Mouse (Mus musculus) ES-E14 (cell line): Measurements from ENCODE around the gene Foxl2. TPM values are rescaled to one million over a fixed set of nuclear protein-coding genes. Genes with fewer than 3 reads are reported as not detected.

Source experiments
- DNase-seq: peaks from one replicate; pipeline ENCODE4 v3.0.0-alpha.2; 2013; ENCODE audit warnings: low read depth, low spot score
- H3K27ac ChIP-seq: 2 replicates; pipeline ENCODE4 v1.5.1; 2012; ENCODE audit warnings: low read depth, mild to moderate bottlenecking, low read length, moderate library complexity, mixed read lengths; ENCODE audit not compliant: poor library complexity, insufficient read depth, severe bottlenecking
- H3K36me3 ChIP-seq: 2 replicates; pipeline ENCODE4 v1.6.1; 2012; ENCODE audit warnings: mild to moderate bottlenecking, low read length, moderate library complexity, mixed read lengths; ENCODE audit not compliant: control insufficient read depth, poor library complexity, insufficient read depth, severe bottlenecking
- H3K4me1 ChIP-seq, 2 experiments: fragments of 150-350 bp in 1 of 2; sonication (generic) in 1 of 2; 2 replicates each; pipeline ENCODE4 v1.6.1; 2012; ENCODE audit warnings: low read length in 2 of 2, mild to moderate bottlenecking in 1 of 2, mixed read lengths in 1 of 2; ENCODE audit not compliant: control insufficient read depth in 2 of 2, insufficient read depth in 2 of 2, poor library complexity in 1 of 2
- H3K4me3 ChIP-seq, 2 experiments: fragments of 150-350 bp in 1 of 2; sonication (generic) in 1 of 2; 2 replicates each; pipeline ENCODE4 v1.5.1; 2012; ENCODE audit warnings: low read length in 2 of 2, low read depth in 1 of 2, mild to moderate bottlenecking in 1 of 2, mixed read lengths in 1 of 2; ENCODE audit not compliant: insufficient read depth in 1 of 2, poor library complexity in 1 of 2, severe bottlenecking in 1 of 2
- H3K9ac ChIP-seq: 2 replicates; pipeline ENCODE4 v1.6.1; 2012; ENCODE audit warnings: low read depth, mild to moderate bottlenecking, low read length, mixed read lengths; ENCODE audit not compliant: poor library complexity, insufficient read depth, severe bottlenecking
- H3K9me3 ChIP-seq: fragments of 150-350 bp; sonication (generic); 2 replicates; pipeline ENCODE4 v1.6.1; 2012; ENCODE audit warnings: low read depth, mild to moderate bottlenecking, low read length; ENCODE audit not compliant: control insufficient read depth, insufficient read depth
- CHD2 ChIP-seq: IDR thresholded peaks from 2 replicates; pipeline ENCODE4 v1.6.1; 2014; ENCODE audit warnings: mild to moderate bottlenecking, low read depth, low read length, inconsistent platforms
- HCFC1 ChIP-seq: IDR thresholded peaks from 2 replicates; pipeline ENCODE4 v1.6.1; 2012; ENCODE audit warnings: low read length, inconsistent platforms, borderline replicate concordance; ENCODE audit not compliant: insufficient read depth
- MAFK ChIP-seq: IDR thresholded peaks from 2 replicates; pipeline ENCODE4 v1.6.1; 2014; ENCODE audit warnings: mild to moderate bottlenecking, low read depth, low read length, inconsistent platforms; ENCODE audit not compliant: insufficient read depth
- ZC3H11A ChIP-seq: IDR thresholded peaks from 2 replicates; pipeline ENCODE4 v1.6.1; 2012; ENCODE audit warnings: low read depth, mild to moderate bottlenecking, inconsistent platforms, low read length, borderline replicate concordance
- ZNF384 ChIP-seq: IDR thresholded peaks from 2 replicates; pipeline ENCODE4 v1.6.1; 2012; ENCODE audit warnings: low read depth, low read length, inconsistent platforms
- in situ Hi-C, 2 experiments: fragments of 600-800 bp; cut with MboI; formaldehyde crosslinking; loops; one replicate each; pipeline ENCODE4 v1.15.1; 2025; ENCODE audit warnings: low sequenced_read_pairs in 2 of 2, inconsistent platforms in 1 of 2; ENCODE audit not compliant: unreplicated experiment in 2 of 2
- total RNA-seq: library from RNA; depleted of rRNA; stranded (reverse); fragments of 300-350 nt; gene quantifications from 2 replicates; pipeline ENCODE4 v1.2.3, GENCODE M21; 2012; rRNA removed

Gene Foxl2
- total RNA-seq, 1 experiment: 0.36 TPM

DNA sequence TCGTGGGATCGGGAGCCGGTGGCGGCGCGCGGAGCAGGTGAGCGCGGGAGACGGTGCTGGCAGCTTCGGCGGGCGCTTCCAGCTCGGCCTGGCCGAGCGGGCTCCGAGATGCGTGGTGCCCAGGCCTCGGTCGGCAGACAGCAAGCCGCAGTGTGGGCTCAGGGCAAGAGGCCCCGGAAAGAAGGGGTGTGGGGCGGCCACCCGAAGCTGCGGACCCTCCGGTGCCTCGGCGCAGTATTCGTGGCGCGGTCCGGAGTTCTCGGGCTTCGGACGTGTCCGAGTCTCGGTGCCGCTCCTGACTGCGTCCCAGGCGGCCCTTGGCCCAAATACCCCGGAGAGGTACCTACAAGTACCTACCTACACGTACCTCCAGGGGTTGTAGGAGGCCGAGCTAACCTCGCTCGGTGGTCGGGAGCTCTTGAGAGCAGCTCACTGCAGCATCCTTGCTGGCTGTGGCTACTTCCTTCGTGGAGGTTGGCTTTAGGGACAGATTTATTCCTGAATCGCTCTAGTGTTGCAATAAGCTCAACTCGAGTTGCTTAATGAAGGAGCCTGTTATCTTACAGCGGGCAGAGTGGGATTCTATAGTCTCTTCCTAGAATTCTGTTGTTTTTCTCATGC, 31.5 kb downstream of the Foxl2 start:
- H3K27ac ChIP-seq: no peak overlapping the region
- DNase-seq: no peak
- TF ChIP-seq CHD2 (no peak), HCFC1 (peak; percentile 55; the same call in 1 of the 2 replicates)
- peak overlapping the region; percentile 71 to 84 for H3K4me3 ChIP-seq
- no peaks in the 10 kb centered on the region for H3K9me3 ChIP-seq
- in situ Hi-C loops: no loop called here
- peaks cover 0 to 8% of the 10 kb centered on the region in 2 experiments; a peak in 1 of 4 replicates for H3K4me1 ChIP-seq
- H3K36me3 ChIP-seq: no peaks in the 10 kb centered on the region
- peak overlapping the region; percentile 89 for H3K9ac ChIP-seq

DNA sequence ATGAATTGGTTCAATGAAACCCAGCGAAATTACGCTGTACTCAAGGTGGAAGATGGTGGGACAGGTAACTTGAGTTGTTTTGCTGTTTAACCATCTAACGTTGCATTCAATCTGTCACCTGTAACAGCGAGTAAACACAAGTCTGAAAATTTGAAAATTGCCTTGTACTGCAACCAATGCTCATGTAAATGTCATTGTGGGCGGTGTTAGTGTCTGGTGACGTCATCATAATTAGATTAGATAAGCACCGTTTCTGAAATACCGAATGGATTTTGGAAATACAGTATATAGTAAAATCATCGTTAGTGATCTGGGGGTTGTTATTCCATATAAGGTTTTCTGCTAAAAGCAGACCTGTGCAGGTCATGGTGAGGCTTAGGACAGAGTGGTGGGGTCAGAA, 32.0 kb downstream of the Foxl2 start:
- H3K9ac ChIP-seq: no peak overlapping the region
- H3K9me3 ChIP-seq: no peaks in the 10 kb centered on the region
- peak overlapping the region; percentile 71 to 84; a peak in 3 of 4 replicates for H3K4me3 ChIP-seq
- peaks cover 0 to 8% of the 10 kb centered on the region in 2 experiments; a peak in 1 of 4 replicates for H3K4me1 ChIP-seq
- DNase-seq: no peak
- in situ Hi-C loops: no loop called here
- no peak overlapping the region for H3K27ac ChIP-seq
- H3K36me3 ChIP-seq: no peaks in the 10 kb centered on the region
- no peak for TF ChIP-seq CHD2
- TF ChIP-seq ZC3H11A: no peak
- TF ChIP-seq HCFC1: no peak
- TF ChIP-seq ZNF384: no peak

- Histone ChIP-seq H3K27ac (no peak overlapping the region), H3K9me3 (no peaks in the 10 kb centered on the region), H3K4me1 (no peaks in the 10 kb centered on the region), H3K9ac (no peak overlapping the region), H3K4me3 (no peak overlapping the region), H3K36me3 (peaks cover 5% of the 10 kb centered on the region)
- DNase-seq: no peak
- in situ Hi-C loops: no loop called here
- no peak for TF ChIP-seq HCFC1
- TF ChIP-seq CHD2: no peak
- no peak for TF ChIP-seq ZC3H11A
- TF ChIP-seq MAFK: no peak
- TF ChIP-seq ZNF384: no peak
Observed at GRCm38 (mm10) chr9:98994103-98994502, 39.0 kb downstream of the Foxl2 start.

DNA sequence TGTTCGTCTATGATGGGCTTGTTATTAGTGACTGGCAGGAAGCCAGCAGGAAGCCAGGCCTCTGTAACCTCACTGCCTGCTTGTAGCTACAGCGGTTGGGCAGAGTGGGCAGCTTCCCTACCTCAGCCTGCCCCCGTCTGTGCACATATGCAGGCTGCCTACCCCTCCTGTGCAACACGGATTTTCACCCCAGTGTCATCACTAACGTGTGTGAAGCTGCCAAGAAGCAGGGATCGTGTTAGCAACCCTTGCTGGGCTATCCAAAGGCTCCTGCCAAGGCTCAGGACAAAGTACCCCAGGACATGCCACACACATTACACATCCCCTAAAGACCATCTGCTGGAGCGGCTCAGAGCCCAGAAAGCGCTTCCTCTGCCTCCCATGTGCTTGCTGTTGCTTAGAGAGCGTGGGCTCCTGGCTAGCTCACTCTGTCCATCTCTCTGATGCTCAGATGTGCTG, 44.8 kb downstream of the Foxl2 start:
- in situ Hi-C loops: no loop called here

DNA sequence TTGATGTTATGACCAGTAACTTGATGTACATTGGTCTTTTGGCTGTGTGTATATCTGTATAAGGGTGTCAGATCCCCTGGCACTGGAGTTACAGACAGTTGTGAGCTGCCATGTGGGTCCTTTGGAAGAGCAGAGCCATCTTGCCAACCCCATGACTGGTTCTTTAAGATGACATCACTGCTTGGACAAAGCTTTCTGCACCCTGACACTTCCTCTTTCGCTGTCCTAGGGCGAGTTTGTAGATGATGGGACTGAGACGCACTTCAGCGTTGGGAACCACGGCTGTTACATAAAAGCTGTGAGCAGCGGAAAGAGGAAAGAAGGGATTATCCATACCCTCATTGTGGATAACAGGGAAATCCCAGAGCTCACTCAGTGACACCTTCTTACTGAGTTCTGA, 46.2 kb downstream of the Foxl2 start:
- no peak overlapping the region for H3K27ac ChIP-seq
- H3K9me3 ChIP-seq: no peaks in the 10 kb centered on the region
- no peak overlapping the region; the same call in 1 of the 2 replicates for H3K9ac ChIP-seq
- TF ChIP-seq ZC3H11A: no peak
- no peak for TF ChIP-seq MAFK
- no peak for TF ChIP-seq HCFC1
- no peak for TF ChIP-seq CHD2
- TF ChIP-seq ZNF384: no peak
- in situ Hi-C loops: no loop called here
- no peak for DNase-seq
- no peak overlapping the region for H3K4me3 ChIP-seq
- no peaks in the 10 kb centered on the region for H3K4me1 ChIP-seq
- H3K36me3 ChIP-seq: peaks cover 9% of the 10 kb centered on the region

More for the DNA sequence above, 44.8 kb downstream of the Foxl2 start:
- DNase-seq: no peak
- Histone ChIP-seq H3K27ac (no peak overlapping the region), H3K4me3 (no peak overlapping the region), H3K4me1 (no peaks in the 10 kb centered on the region), H3K36me3 (peaks cover 9% of the 10 kb centered on the region), H3K9ac (no peak overlapping the region), H3K9me3 (no peaks in the 10 kb centered on the region)
- TF ChIP-seq ZNF384: no peak
- TF ChIP-seq HCFC1: no peak
- TF ChIP-seq MAFK: no peak
- TF ChIP-seq ZC3H11A: no peak
- TF ChIP-seq CHD2: no peak

Other genes with a start within 250 kb of the Foxl2 start
- gene Prr23a1, start 112.8 kb upstream of the Foxl2 start, total RNA-seq: 0.26 and 0.58 TPM in 2 replicates
- gene Prr23a2, start 98.8 kb upstream of the Foxl2 start, total RNA-seq: 0.26 and 1.6 TPM in 2 replicates
- 1.6 and 2.1 TPM in 2 replicates for gene Prr23a3, start 90.5 kb upstream of the Foxl2 start, total RNA-seq
- 0.18 TPM in 1 of 2 replicates, not detected in the other for gene 7420426K07Rik, start 52.2 kb upstream of the Foxl2 start, total RNA-seq
- gene Faim, start 31.1 kb downstream of the Foxl2 start, total RNA-seq: 26.0 and 30.9 TPM in 2 replicates
- gene Gm1123, start 80.4 kb downstream of the Foxl2 start, total RNA-seq: not detected in 2 replicates
- 7.6 and 10.2 TPM in 2 replicates for gene Pik3cb, start 185.3 kb downstream of the Foxl2 start, total RNA-seq